In genomic region chr4:64316553-64317347, GRCm38 (mm10) we compare ENCODE assay signal across 20 mouse cellular contexts.
DNase-seq lines count a peak whose midpoint lies in the region; ATAC-seq and TF ChIP-seq lines count a peak whose summit lies in the region.
"Had no signal": no experiment of that assay in that cellular context is flagged by ENCODE, and none has a peak within 500 bp of the region (broad histone marks: within the 10 kb centered on the region; RNA-seq: fewer than 3 reads in every experiment).

No protein-coding gene starts in this region.

- H3K4me3 ChIP-seq in hindbrain, embryonic 16.5 days (ENCODE audit: low read length) = no peak overlapping the region
- H3K4me3 ChIP-seq in hindbrain, embryonic 13.5 days = no peak overlapping the region
- H3K4me3 ChIP-seq in limb, embryonic 14.5 days (replicated peaks; ENCODE audit: low read length) = no peak overlapping the region
- H3K4me3 ChIP-seq: embryonic facial prominence, embryonic 10.5 days; forebrain, embryonic 12.5 days; heart, embryonic 10.5 days; hindbrain, embryonic 12.5 days had no signal

- no peak overlapping the region for H3K9ac ChIP-seq in hindbrain, embryonic 16.5 days (ENCODE audit: low read depth, low read length)
- H3K9ac ChIP-seq in hindbrain, embryonic 13.5 days = no peak overlapping the region
- no peak overlapping the region for H3K9ac ChIP-seq in limb, embryonic 14.5 days (ENCODE audit: low read depth, low read length, severe bottlenecking)
- H3K9ac ChIP-seq: forebrain, embryonic 12.5 days; hindbrain, embryonic 12.5 days had no signal

- no peaks in the 10 kb centered on the region for H3K4me1 ChIP-seq in hindbrain, embryonic 16.5 days (ENCODE audit: control insufficient read depth, insufficient read depth, low read depth, low read length)
- no peaks in the 10 kb centered on the region for H3K4me1 ChIP-seq in hindbrain, embryonic 13.5 days (replicated peaks)
- H3K4me1 ChIP-seq in limb, embryonic 14.5 days (ENCODE audit: control insufficient read depth, insufficient read depth, low read length) = 0 out of 2 replicates have a peak, but pooled peaks cover 9% of the 10 kb centered on the region
- H3K4me1 ChIP-seq: embryonic facial prominence, embryonic 10.5 days; forebrain, embryonic 12.5 days; heart, embryonic 10.5 days; hindbrain, embryonic 12.5 days had no signal

- TF ChIP-seq POLR2A in limb, embryonic 14.5 days (IDR thresholded peaks at IDR 0.05; ENCODE audit: borderline replicate concordance, extremely low read depth, insufficient read depth, insufficient read length) = no peak

- H3K36me3 ChIP-seq in hindbrain, embryonic 16.5 days (ENCODE audit: control insufficient read depth, insufficient read depth, low read length) = no peaks in the 10 kb centered on the region
- H3K36me3 ChIP-seq in hindbrain, embryonic 13.5 days = no peaks in the 10 kb centered on the region
- H3K36me3 ChIP-seq in limb, embryonic 14.5 days (ENCODE audit: control insufficient read depth, insufficient read depth, low read length) = no peaks in the 10 kb centered on the region
- H3K36me3 ChIP-seq: embryonic facial prominence, embryonic 10.5 days; forebrain, embryonic 12.5 days; heart, embryonic 10.5 days; hindbrain, embryonic 12.5 days had no signal

- no peak overlapping the region for H3K4me2 ChIP-seq in hindbrain, embryonic 16.5 days (ENCODE audit: low read length)
- H3K4me2 ChIP-seq in hindbrain, embryonic 13.5 days = no peak overlapping the region
- no peak overlapping the region for H3K4me2 ChIP-seq in limb, embryonic 14.5 days (replicated peaks; ENCODE audit: low read depth, low read length, severe bottlenecking)
- H3K4me2 ChIP-seq: forebrain, embryonic 12.5 days; hindbrain, embryonic 12.5 days; liver, embryonic 11.5 days had no signal

- no peaks in the 10 kb centered on the region for H3K27me3 ChIP-seq in hindbrain, embryonic 16.5 days (replicated peaks; ENCODE audit: control insufficient read depth, insufficient read depth, low read length)
- H3K27me3 ChIP-seq in hindbrain, embryonic 13.5 days = no peaks in the 10 kb centered on the region
- no peaks in the 10 kb centered on the region for H3K27me3 ChIP-seq in limb, embryonic 14.5 days (ENCODE audit: control insufficient read depth, insufficient read depth, low read length)
- H3K27me3 ChIP-seq: forebrain, embryonic 12.5 days; hindbrain, embryonic 12.5 days had no signal

- ATAC-seq in hindbrain, embryonic 16.5 days = peak; percentile 42; the same call in 1 of the 2 replicates
- no peak for ATAC-seq in hindbrain, embryonic 13.5 days (ENCODE audit: low FRiP score)
- ATAC-seq in limb, embryonic 14.5 days (ENCODE audit: low FRiP score, low read depth) = peak; percentile 30; the same call in 1 of the 2 replicates
- ATAC-seq: intestine, postnatal 0 days had no signal

- intact Hi-C loops in gastrocnemius, postnatal 36 days (cut with DNase I) = no loop called here

- no peak overlapping the region for H3K27ac ChIP-seq in hindbrain, embryonic 16.5 days (ENCODE audit: low read depth, low read length)
- no peak overlapping the region for H3K27ac ChIP-seq in hindbrain, embryonic 13.5 days
- no peak overlapping the region for H3K27ac ChIP-seq in limb, embryonic 14.5 days (replicated peaks; ENCODE audit: low read depth, low read length)
- H3K27ac ChIP-seq: embryonic facial prominence, embryonic 10.5 days; forebrain, embryonic 12.5 days; heart, embryonic 10.5 days; hindbrain, embryonic 12.5 days; kidney, postnatal 0 days had no signal

- peak; percentile 24 for DNase-seq in cerebellum, adult 11 months
- DNase-seq in cerebellum, adult 9-10 months = peak; percentile 61
- DNase-seq in limb, embryonic 14.5 days (ENCODE audit: low spot score) = peak; percentile 51
- DNase-seq in gastrocnemius, postnatal 36 days = no peak
- no peak for DNase-seq in kidney, adult 11 months
- DNase-seq: adrenal gland, adult 2 months; gastrocnemius, postnatal 25 days; heart, postnatal 10 days; lung, adult 2 months; lung, postnatal 4 days; retina, postnatal 1 day had no signal

- no peaks in the 10 kb centered on the region for H3K9me3 ChIP-seq in hindbrain, embryonic 16.5 days (ENCODE audit: control insufficient read depth, low read length)
- H3K9me3 ChIP-seq in hindbrain, embryonic 13.5 days = peaks cover 4% of the 10 kb centered on the region; the same call in 1 of the 2 replicates
- no peaks in the 10 kb centered on the region for H3K9me3 ChIP-seq in limb, embryonic 14.5 days (ENCODE audit: control insufficient read depth, low read length)
- H3K9me3 ChIP-seq: embryonic facial prominence, embryonic 10.5 days; forebrain, embryonic 12.5 days; heart, embryonic 10.5 days; hindbrain, embryonic 12.5 days had no signal

- WGBS in hindbrain, embryonic 16.5 days = 53% methylated on average over 3 of the region's 3 CpGs
- 67% methylated on average over 3 of the region's 3 CpGs for WGBS in hindbrain, embryonic 13.5 days
- WGBS in limb, embryonic 14.5 days = 33% methylated on average over 3 of the region's 3 CpGs

Comparison
In these comparisons a context has a peak if more than half of its experiments do, and no peak if none do; other contexts are left out.
1. DNase-seq: peak in cerebellum, adult 11 months (single experiment), cerebellum, adult 9-10 months (single experiment) and limb, embryonic 14.5 days (single experiment); none in gastrocnemius, postnatal 36 days (0 of 2) and kidney, adult 11 months (single experiment).